Mouse (Mus musculus) T-cell, adult 2 months (primary cell): ENCODE data around the gene Sae1.
A peak's percentile ranks its signal among the peaks of the same experiment; 100 is the strongest.

Source experiments
- DNase-seq: peaks from one replicate; pipeline ENCODE4 v3.0.0; 2022; ENCODE audit warnings: low spot score

The Sae1 gene

GRCm38 (mm10) chr7:16387160-16388041 lies at the start of gene Sae1:
TSS of gene Sae1 (minus strand) at chr7:16387806.
- DNase-seq, result peak; percentile 94

DNA sequence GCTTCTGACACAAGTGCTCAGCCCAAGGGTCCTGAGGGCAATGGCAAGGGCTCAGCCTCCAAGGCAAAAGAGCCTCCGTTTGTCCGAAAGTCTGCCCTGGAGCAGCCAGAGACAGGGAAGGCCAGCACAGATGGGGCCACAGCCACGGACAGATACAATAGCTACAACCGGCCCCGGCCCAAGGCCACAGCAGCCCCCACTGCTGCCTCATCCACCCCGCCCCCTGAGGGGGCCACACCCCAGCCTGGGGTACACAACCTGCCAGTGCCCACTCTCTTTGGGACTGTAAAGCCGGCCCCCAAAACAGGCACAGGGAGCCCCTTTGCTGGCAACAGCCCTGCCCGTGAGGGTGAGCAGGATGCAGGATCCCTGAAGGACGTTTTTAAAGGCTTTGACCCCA lies 47.5 kb upstream of the Sae1 start:
- no peak for DNase-seq

GRCm38 (mm10) chr7:16433352-16433971 lies 45.9 kb upstream of the Sae1 start:
- no peak for DNase-seq

DNA sequence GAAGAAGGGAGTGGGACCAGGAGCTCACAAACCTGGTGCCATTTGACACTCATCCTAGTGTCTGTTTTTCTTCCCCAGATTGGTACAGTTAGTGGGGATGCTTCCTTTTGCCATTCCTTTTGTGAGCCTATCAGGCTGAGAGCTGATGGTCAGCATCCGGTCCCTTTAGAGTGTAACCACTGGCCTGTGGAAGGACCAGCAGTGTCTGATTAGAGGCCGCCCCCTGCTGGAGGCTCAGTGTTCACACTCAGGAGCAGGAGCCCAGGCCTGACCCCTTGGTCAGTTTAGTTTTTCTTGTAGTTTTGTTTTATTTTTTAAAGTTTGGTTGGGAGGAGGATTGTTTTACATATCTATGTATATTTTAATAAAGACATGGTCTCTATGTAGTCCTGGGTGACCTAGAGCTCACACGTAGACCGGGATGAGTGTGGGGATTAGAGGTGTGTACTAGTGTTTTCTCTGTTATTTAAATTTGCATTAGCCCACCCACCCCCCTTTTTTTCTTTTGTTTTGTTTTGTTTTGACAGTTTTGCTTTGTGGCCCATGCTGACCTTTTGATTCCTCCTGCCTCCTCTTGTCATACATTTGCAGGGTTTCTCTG lies 38.6 kb upstream of the Sae1 start:
- peak; percentile 46 for DNase-seq

DNA sequence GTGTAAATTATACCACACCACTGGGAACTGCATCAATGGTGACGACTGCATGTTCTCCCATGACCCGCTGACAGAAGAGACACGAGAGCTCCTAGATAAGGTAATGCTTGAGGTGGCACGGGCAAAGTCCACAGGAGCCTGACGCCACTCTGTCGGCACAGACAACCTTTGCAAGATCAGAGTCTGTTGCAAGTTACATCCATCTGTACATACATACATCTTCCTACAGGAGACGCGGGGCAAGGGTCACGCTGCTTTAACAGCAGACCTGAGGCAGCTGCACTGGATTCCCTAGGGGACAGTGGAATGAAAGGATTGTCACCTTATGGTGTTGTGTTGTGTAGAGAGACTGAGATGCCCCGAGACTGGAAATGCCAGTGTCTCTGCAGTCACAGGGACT lies 38.1 kb upstream of the Sae1 start:
- no peak for DNase-seq

- DNase-seq, result no peak
Observed at GRCm38 (mm10) chr7:16423731-16424130, 36.1 kb upstream of the Sae1 start.

DNA sequence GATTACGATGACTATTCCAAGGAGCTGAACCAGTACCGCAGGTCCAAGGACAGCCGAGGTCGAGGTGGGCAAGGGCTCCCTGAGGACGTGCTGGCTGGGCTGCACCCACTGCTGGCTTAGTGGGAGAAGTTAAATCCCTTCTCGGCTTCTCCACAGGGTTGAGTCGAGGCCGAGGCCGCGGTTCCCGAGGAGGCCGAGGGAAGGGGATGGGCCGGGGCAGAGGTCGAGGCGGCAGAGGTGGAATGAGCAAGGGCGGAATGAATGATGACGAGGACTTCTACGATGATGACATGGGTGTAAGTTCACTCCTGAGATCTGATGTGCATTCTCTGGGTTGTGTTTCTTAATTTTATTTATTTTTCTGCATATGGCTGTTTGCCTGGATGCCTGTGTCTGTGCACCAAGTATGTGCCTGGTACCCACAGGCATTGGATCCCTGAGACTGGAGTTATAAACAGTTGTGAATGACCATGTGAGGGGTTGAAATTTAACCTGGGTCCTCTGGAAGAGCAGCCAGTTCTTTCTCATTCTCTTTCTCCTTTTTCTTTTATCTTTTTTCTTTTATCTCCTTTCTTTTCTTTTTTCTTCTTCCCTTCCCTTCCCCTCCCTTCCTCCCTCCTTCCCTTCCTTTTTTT lies 34.7 kb upstream of the Sae1 start:
- DNase-seq, result no peak

DNA sequence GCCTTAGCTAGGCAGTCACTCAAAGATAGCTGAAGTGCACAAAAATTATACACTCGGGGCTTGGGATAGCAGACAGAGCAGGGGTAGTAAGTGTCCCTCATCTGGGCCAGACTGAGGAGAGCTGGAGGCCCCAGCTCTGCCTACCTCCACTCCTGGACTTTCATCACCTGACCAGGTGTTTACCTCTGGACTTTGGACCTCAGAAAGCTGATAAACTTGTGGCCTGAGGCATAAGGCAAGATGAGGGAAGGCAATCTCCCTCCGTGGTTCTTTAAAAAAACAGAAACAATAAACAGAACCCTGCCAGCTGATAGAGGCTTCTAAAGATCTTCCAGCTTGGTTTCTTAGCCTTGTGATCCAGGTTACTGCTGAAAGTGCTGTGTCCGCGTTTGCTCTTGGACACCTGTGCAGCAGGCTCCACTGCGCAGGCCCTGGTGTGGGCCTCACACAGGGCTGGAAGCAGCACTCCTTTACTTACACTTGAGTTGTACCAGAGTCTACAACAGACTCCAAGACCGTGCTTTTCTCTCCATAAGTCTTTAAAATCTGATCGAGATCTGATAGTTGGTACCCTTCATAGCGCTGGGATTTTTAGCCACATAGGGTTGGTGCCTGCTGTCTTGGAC lies 33.0 kb upstream of the Sae1 start:
- DNase-seq, result no peak

GRCm38 (mm10) chr7:16418713-16419112 lies 31.1 kb upstream of the Sae1 start:
- no peak for DNase-seq

DNA sequence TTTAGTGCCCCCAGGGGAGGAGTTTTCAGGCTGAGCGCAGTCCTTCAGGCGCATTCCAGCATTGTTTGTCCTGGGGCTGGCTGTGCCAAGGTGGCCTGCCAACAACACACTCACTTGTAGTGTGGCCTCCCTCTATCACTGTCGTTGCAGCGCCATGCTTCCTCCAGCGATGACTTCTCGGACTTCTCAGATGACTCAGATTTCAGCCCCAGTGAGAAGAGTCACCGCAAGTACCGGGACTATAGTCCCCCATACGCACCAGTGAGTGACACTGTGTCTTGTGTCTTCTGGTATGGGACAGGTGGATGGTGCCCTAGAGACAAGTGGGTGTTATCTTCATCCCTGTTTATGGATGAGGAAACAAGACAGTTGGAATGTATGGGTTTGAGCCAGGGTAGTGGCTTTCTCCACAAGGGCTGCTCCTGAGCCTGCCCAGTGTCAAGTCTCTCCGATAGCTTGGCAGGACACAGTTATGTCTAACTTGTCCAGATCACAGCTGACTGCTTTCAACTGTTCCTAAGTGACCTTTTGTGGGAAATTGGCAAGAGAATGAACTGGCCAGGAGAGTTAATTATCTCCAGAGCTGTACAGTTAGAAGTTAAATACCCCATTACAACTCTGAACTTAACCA lies 29.6 kb upstream of the Sae1 start:
- DNase-seq, result no peak

DNA sequence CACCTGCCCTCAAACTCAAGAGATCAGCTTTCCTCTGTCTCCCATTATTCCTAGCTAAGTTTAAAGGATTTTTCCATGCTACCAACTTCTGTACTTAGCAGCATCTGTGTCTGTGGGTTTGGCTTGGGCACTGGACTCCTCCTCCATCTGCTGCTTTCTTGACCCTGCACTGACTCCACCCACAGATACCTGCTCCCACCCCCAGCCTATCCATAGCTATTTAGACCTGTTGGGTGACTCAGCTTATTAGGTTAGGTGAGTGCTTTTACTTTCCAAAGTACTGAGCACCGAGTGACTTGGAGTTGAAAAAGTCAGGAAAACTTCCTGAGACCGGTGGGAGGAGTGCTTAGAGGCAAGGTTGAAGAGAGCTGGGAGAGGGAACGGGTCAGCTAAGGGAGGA lies 27.8 kb upstream of the Sae1 start:
- no peak for DNase-seq

DNA sequence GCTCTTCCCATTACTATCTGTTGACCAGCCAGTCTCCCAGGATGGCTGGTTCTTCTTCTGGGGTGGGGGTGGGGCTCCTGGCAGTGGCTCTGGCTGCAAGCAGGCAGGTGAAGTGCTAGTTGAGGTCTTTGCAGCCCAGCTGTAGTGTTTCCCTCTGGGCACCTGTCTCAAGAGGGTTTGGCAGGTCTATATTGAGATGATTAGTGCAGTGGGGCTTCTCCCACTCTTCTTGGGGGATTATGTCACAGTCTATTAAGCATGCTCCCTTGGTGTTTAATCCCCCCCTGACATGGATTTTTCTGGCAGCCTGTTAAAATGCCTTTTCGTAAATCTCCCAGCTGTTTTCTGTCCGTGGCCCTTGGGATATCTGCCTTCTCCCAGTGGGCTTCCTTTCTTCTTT lies 25.3 kb upstream of the Sae1 start:
- no peak for DNase-seq

GRCm38 (mm10) chr7:16412220-16412896 lies 24.8 kb upstream of the Sae1 start:
- DNase-seq, result no peak

DNA sequence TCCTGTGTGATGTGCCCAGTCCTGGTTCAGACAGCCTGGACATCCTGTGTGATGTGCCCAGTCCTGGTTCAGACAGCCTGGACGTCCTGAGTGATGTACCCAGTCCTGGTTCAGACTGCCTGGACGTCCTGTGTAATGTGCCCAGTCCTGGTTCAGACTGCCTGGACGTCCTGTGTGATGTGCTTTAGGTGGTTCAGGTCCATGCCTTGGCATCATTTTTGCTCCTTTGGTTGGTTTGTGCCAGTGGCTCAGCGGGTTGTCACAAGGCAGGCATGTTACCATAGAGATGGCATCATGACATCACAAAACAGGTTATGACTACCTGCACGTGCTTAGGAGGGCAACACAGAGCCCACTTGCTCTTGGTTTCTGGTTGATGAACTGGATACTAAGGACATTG lies 23.5 kb upstream of the Sae1 start:
- no peak for DNase-seq

DNA sequence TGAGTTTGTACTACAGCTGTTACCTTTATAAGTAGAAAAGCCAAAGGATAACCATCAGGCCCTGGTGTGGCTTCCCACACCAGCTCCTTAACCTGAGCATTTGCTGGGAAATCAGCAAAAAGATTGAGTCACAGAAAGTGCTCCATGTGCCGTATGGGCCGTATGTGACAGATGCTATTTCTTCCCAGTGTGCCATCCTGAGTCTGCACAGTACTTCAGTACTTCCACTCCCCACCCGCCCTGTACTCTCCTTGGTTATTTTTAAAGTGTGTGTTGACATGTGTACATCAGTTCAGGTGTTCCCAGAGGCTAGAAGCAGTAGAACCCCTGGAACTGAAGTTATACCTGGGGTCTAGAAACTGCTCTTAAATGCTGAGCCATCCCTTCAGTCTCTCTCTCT lies 19.4 kb upstream of the Sae1 start:
- DNase-seq, result no peak

GRCm38 (mm10) chr7:16405516-16406351 lies 18.1 kb upstream of the Sae1 start:
- peak; percentile 77 for DNase-seq

DNA sequence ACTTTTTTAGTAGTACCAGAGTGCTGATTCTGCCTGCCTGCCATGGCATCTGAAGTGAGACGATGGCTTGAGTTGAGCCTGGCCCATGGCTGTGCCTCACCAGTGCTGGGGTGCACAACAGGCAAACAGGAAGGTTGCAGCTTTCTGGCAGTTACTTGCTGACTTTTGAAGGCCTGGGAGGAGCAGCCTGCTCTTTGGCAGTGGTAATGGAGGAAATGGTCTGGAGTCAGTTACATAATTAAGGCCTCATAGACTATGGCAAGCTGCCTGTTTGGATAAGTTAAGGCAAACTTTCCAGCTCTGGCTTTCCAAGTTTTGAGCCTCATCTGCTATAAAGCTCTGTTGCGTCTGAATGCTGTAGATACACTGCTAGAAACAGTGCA lies 17.5 kb upstream of the Sae1 start:
- peak; percentile 33 for DNase-seq

GRCm38 (mm10) chr7:16404315-16405072 lies 16.9 kb upstream of the Sae1 start:
- no peak for DNase-seq
